Comparison of ENCODE assay signal across 11 mouse cellular contexts in genomic region chr2:6378590-6379205, GRCm38 (mm10). TPM values are rescaled to one million over a fixed set of nuclear protein-coding genes. Genes with fewer than 3 reads are reported as not detected.
DNase-seq lines count a peak whose midpoint lies in the region; ATAC-seq lines count a peak whose summit lies in the region.
"Had no signal": no experiment of that assay in that cellular context is flagged by ENCODE, and none has a peak within 500 bp of the region (broad histone marks: within the 10 kb centered on the region; RNA-seq: fewer than 3 reads in every experiment).

No protein-coding gene starts in this region.

- no peaks in the 10 kb centered on the region for H3K9me3 ChIP-seq in megakaryocyte, embryonic 14.5 days
- H3K9me3 ChIP-seq in hindbrain, embryonic 12.5 days (replicated peaks): no peaks in the 10 kb centered on the region
- H3K9me3 ChIP-seq: embryonic facial prominence, embryonic 15.5 days had no signal

- DNase-seq in adrenal gland, postnatal 10 days: peak; percentile 27
- DNase-seq in adrenal gland, postnatal 4 days (ENCODE audit: low spot score in 2 of 2): no peak
- peak; percentile 38 for DNase-seq in CD4-positive helper T cell, adult 2 months (ENCODE audit: low read depth, low spot score)
- DNase-seq in induced T-regulatory cell, adult 2 months (ENCODE audit: low read depth): peak; percentile 50
- no peak for DNase-seq in cerebellum, postnatal 10 days
- no peak for DNase-seq in left cerebral cortex, adult 9 months (ENCODE audit: low spot score in 2 of 2)
- DNase-seq: kidney, postnatal 4 days; thymus, adult 2 months had no signal

- H3K27ac ChIP-seq in hindbrain, embryonic 12.5 days: no peak overlapping the region
- H3K27ac ChIP-seq: embryonic facial prominence, embryonic 15.5 days had no signal

- H3K4me1 ChIP-seq in megakaryocyte, embryonic 14.5 days: peaks cover 58% of the 10 kb centered on the region
- no peaks in the 10 kb centered on the region for H3K4me1 ChIP-seq in hindbrain, embryonic 12.5 days

- no peak overlapping the region for H3K9ac ChIP-seq in hindbrain, embryonic 12.5 days
- H3K9ac ChIP-seq: embryonic facial prominence, embryonic 15.5 days had no signal

- H3K4me3 ChIP-seq in megakaryocyte, embryonic 14.5 days (replicated peaks): peak overlapping the region; percentile 65
- no peak overlapping the region for H3K4me3 ChIP-seq in hindbrain, embryonic 12.5 days
- H3K4me3 ChIP-seq: embryonic facial prominence, embryonic 15.5 days had no signal

- H3K36me3 ChIP-seq in megakaryocyte, embryonic 14.5 days (replicated peaks; ENCODE audit: low read length): no peaks in the 10 kb centered on the region
- no peaks in the 10 kb centered on the region for H3K36me3 ChIP-seq in hindbrain, embryonic 12.5 days
- H3K36me3 ChIP-seq: embryonic facial prominence, embryonic 15.5 days had no signal

- 80% methylated on average over 8 of the region's 8 CpGs for WGBS in hindbrain, embryonic 12.5 days

- ATAC-seq in hindbrain, embryonic 12.5 days (ENCODE audit: low FRiP score): no peak

- no peak overlapping the region for H3K4me2 ChIP-seq in hindbrain, embryonic 12.5 days (replicated peaks)
- H3K4me2 ChIP-seq: embryonic facial prominence, embryonic 15.5 days had no signal

- no peaks in the 10 kb centered on the region for H3K27me3 ChIP-seq in megakaryocyte, embryonic 14.5 days (replicated peaks)
- no peaks in the 10 kb centered on the region for H3K27me3 ChIP-seq in hindbrain, embryonic 12.5 days
- H3K27me3 ChIP-seq: embryonic facial prominence, embryonic 15.5 days had no signal

RNA-seq across cellular contexts. Expression of gene Usp6nl, which starts 56.2 kb away (rescaled TPM):
- 10 to 100 TPM; 27.1 to 28.7 TPM for total RNA-seq in adrenal gland, postnatal 10 days (2021)
- 10 to 100 TPM; 40.1 to 44.0 TPM for total RNA-seq in adrenal gland, postnatal 4 days (2021)
- 1.9 and 2.9 TPM in 2 replicates for polyA plus RNA-seq in megakaryocyte, embryonic 14.5 days (2012; ENCODE audit: insufficient read depth, low replicate concordance)
- 15.6 and 16.3 TPM in 2 replicates for polyA plus RNA-seq in hindbrain, embryonic 12.5 days (2016; fragmentation: Nextera tagmentation; extraction: Ambion mirVana)

Comparison
In these comparisons a context has a peak if more than half of its experiments do, and no peak if none do; other contexts are left out.
1. DNase-seq: peak in adrenal gland, postnatal 10 days (single experiment), CD4-positive helper T cell, adult 2 months (single experiment) and induced T-regulatory cell, adult 2 months (single experiment); none in adrenal gland, postnatal 4 days (0 of 2), cerebellum, postnatal 10 days (0 of 2) and left cerebral cortex, adult 9 months (0 of 2).